Mouse (Mus musculus): Measurements from ENCODE around the gene Mcidas. TPM values are rescaled to one million over a fixed set of nuclear protein-coding genes. Genes with fewer than 3 reads are reported as not detected.

Mcidas gene
- polyA plus RNA-seq, 1 experiment from 2014 or later, result not detected

DNA sequence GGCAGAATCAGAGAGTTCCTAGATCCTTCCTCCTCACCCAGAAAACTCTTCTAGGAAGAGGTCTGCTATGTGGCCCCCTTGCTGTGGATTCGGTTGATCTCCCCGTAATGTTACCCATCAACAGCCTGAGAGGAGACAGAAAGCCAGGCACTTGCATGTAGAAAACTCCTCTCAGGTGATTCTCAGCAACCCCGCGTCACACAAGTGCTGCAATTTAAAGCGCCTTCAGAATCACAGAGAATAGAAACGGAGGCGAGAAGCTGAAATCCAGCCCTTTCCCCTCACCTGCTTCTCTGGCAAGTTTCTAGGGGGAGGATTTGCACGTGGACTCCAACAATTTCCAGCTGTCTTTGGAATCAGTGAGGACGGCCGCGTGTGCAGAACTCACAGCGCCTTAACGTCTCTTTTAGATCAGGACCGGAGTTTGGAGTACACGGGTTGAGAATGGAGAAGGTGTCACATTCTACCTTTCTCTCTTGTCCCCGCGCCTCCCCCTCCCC is 7.1 kb upstream of the Mcidas start:
- Histone ChIP-seq H3K4me1 (ENCODE audit: control insufficient read depth, insufficient read depth, low read length) (peaks cover 30% of the 10 kb centered on the region), H3K4me2 (replicated peaks; ENCODE audit: low read depth, low read length) (peak overlapping the region; percentile 96; the same call in 1 of the 2 replicates), H3K4me3 (ENCODE audit: low read length) (peak overlapping the region; percentile 53), H3K36me3 (ENCODE audit: control insufficient read depth, insufficient read depth, low read length) (no peaks in the 10 kb centered on the region), H3K9me3 (ENCODE audit: control insufficient read depth, low read length) (no peaks in the 10 kb centered on the region), H3K27ac (ENCODE audit: low read depth, low read length) (no peak overlapping the region), H3K27me3 (ENCODE audit: control insufficient read depth, insufficient read depth, low read length) (peaks cover 55% of the 10 kb centered on the region), H3K9ac (ENCODE audit: low read depth, low read length) (peak overlapping the region; percentile 4; the same call in 1 of the 2 replicates)
- no peak for ATAC-seq (ENCODE audit: low FRiP score, low TSS enrichment)
- WGBS, result under 1% methylated on average over 17 of the region's 17 CpGs

GRCm38 (mm10) chr13:112987532-112987943 is 6.1 kb upstream of the Mcidas start, which contains the start of gene Ccno:
Gene Ccno, plus strand, starts transcription at chr13:112987802.
- Histone ChIP-seq H3K27ac (ENCODE audit: low read depth, low read length) (no peak within 1 kb of the TSS), H3K4me3 (ENCODE audit: low read length) (peak within 1 kb of the TSS; percentile 53), H3K4me1 (ENCODE audit: control insufficient read depth, insufficient read depth, low read length) (peaks cover 30% of the 10 kb centered on the region), H3K9me3 (ENCODE audit: control insufficient read depth, low read length) (no peaks in the 10 kb centered on the region), H3K4me2 (replicated peaks; ENCODE audit: low read depth, low read length) (peak within 1 kb of the TSS; percentile 96), H3K27me3 (ENCODE audit: control insufficient read depth, insufficient read depth, low read length) (peaks cover 61% of the 10 kb centered on the region), H3K36me3 (ENCODE audit: control insufficient read depth, insufficient read depth, low read length) (no peaks in the 10 kb centered on the region), H3K9ac (ENCODE audit: low read depth, low read length) (peak within 1 kb of the TSS; percentile 51)
- peak; percentile 96 for ATAC-seq (ENCODE audit: low FRiP score, low TSS enrichment)
- under 1% methylated on average over 45 of the region's 47 CpGs for WGBS

- Histone ChIP-seq H3K27ac (ENCODE audit: low read depth, low read length) (no peak overlapping the region), H3K27me3 (ENCODE audit: control insufficient read depth, insufficient read depth, low read length) (peaks cover 64% of the 10 kb centered on the region), H3K9ac (ENCODE audit: low read depth, low read length) (peak overlapping the region; percentile 51), H3K36me3 (ENCODE audit: control insufficient read depth, insufficient read depth, low read length) (no peaks in the 10 kb centered on the region), H3K9me3 (ENCODE audit: control insufficient read depth, low read length) (no peaks in the 10 kb centered on the region), H3K4me1 (ENCODE audit: control insufficient read depth, insufficient read depth, low read length) (peaks cover 30% of the 10 kb centered on the region), H3K4me3 (ENCODE audit: low read length) (peak overlapping the region; percentile 53), H3K4me2 (replicated peaks; ENCODE audit: low read depth, low read length) (peak overlapping the region; percentile 96)
- peak; percentile 29 for ATAC-seq (ENCODE audit: low FRiP score, low TSS enrichment)
- 0% methylated on average over 39 of the region's 39 CpGs for WGBS
These were observed 5.7 kb upstream of the Mcidas start for GRCm38 (mm10) chr13:112987991-112988390.

GRCm38 (mm10) chr13:112988866-112989265 is 4.8 kb upstream of the Mcidas start:
- Histone ChIP-seq H3K36me3 (ENCODE audit: control insufficient read depth, insufficient read depth, low read length) (no peaks in the 10 kb centered on the region), H3K27ac (ENCODE audit: low read depth, low read length) (no peak overlapping the region), H3K4me1 (ENCODE audit: control insufficient read depth, insufficient read depth, low read length) (peaks cover 37% of the 10 kb centered on the region), H3K9ac (ENCODE audit: low read depth, low read length) (no peak overlapping the region), H3K27me3 (ENCODE audit: control insufficient read depth, insufficient read depth, low read length) (peaks cover 72% of the 10 kb centered on the region), H3K4me2 (replicated peaks; ENCODE audit: low read depth, low read length) (peak overlapping the region; percentile 96), H3K4me3 (ENCODE audit: low read length) (peak overlapping the region; percentile 53), H3K9me3 (ENCODE audit: control insufficient read depth, low read length) (no peaks in the 10 kb centered on the region)
- no peak for ATAC-seq (ENCODE audit: low FRiP score, low TSS enrichment)
- WGBS, result 1% methylated on average over 19 of the region's 19 CpGs

GRCm38 (mm10) chr13:112989541-112989940 is 4.1 kb upstream of the Mcidas start:
- Histone ChIP-seq H3K9ac (ENCODE audit: low read depth, low read length) (no peak overlapping the region), H3K27me3 (ENCODE audit: control insufficient read depth, insufficient read depth, low read length) (peaks cover 79% of the 10 kb centered on the region), H3K9me3 (ENCODE audit: control insufficient read depth, low read length) (no peaks in the 10 kb centered on the region), H3K27ac (ENCODE audit: low read depth, low read length) (no peak overlapping the region), H3K4me2 (replicated peaks; ENCODE audit: low read depth, low read length) (peak overlapping the region; percentile 96), H3K4me1 (ENCODE audit: control insufficient read depth, insufficient read depth, low read length) (peaks cover 39% of the 10 kb centered on the region), H3K36me3 (ENCODE audit: control insufficient read depth, insufficient read depth, low read length) (no peaks in the 10 kb centered on the region), H3K4me3 (ENCODE audit: low read length) (peak overlapping the region; percentile 17)
- WGBS, result 2% methylated on average over 23 of the region's 23 CpGs
- ATAC-seq (ENCODE audit: low FRiP score, low TSS enrichment), result no peak

DNA sequence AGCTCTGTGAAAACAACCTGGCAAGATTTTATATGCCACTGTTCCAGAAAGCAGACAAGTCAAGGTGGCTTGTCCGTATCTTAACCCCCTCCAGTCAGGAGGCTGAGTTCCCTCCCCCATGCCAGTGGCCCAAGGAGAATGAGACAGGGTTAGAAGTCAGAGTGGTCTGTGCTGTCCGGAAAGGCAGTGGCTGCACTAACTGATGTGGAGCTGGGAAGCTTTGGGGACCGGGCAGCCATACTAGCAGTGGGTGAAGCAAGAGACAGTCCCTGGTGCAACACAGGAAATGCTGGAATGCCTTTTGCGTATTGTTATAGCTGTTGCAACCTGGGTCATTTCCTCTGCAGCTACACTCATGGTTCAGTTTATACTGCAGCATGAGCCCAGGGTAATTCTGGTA is 3.3 kb upstream of the Mcidas start:
- Histone ChIP-seq H3K4me2 (replicated peaks; ENCODE audit: low read depth, low read length) (no peak overlapping the region), H3K27ac (ENCODE audit: low read depth, low read length) (no peak overlapping the region), H3K27me3 (ENCODE audit: control insufficient read depth, insufficient read depth, low read length) (peaks cover 87% of the 10 kb centered on the region), H3K4me1 (ENCODE audit: control insufficient read depth, insufficient read depth, low read length) (peaks cover 39% of the 10 kb centered on the region), H3K9me3 (ENCODE audit: control insufficient read depth, low read length) (no peaks in the 10 kb centered on the region), H3K36me3 (ENCODE audit: control insufficient read depth, insufficient read depth, low read length) (no peaks in the 10 kb centered on the region), H3K4me3 (ENCODE audit: low read length) (no peak overlapping the region), H3K9ac (ENCODE audit: low read depth, low read length) (no peak overlapping the region)
- no peak for ATAC-seq (ENCODE audit: low FRiP score, low TSS enrichment)
- WGBS, result 9% methylated on average over 4 of the region's 4 CpGs

GRCm38 (mm10) chr13:112994191-112994590 is 546 bp downstream of the Mcidas start:
- Histone ChIP-seq H3K27ac (ENCODE audit: low read depth, low read length) (no peak overlapping the region), H3K4me1 (ENCODE audit: control insufficient read depth, insufficient read depth, low read length) (peaks cover 20% of the 10 kb centered on the region), H3K4me2 (replicated peaks; ENCODE audit: low read depth, low read length) (peak overlapping the region; percentile 78), H3K9me3 (ENCODE audit: control insufficient read depth, low read length) (no peaks in the 10 kb centered on the region), H3K4me3 (ENCODE audit: low read length) (peak overlapping the region; percentile 40), H3K9ac (ENCODE audit: low read depth, low read length) (no peak overlapping the region; the same call in 1 of the 2 replicates), H3K27me3 (ENCODE audit: control insufficient read depth, insufficient read depth, low read length) (peaks cover 90% of the 10 kb centered on the region), H3K36me3 (ENCODE audit: control insufficient read depth, insufficient read depth, low read length) (no peaks in the 10 kb centered on the region)
- WGBS, result 1% methylated on average over 24 of the region's 25 CpGs
- peak; percentile 32 for ATAC-seq (ENCODE audit: low FRiP score, low TSS enrichment)

GRCm38 (mm10) chr13:112996407-112996806 is 2.8 kb downstream of the Mcidas start:
- Histone ChIP-seq H3K4me3 (ENCODE audit: low read length) (no peak overlapping the region), H3K36me3 (ENCODE audit: control insufficient read depth, insufficient read depth, low read length) (no peaks in the 10 kb centered on the region), H3K9me3 (ENCODE audit: control insufficient read depth, low read length) (no peaks in the 10 kb centered on the region), H3K27ac (ENCODE audit: low read depth, low read length) (no peak overlapping the region), H3K9ac (ENCODE audit: low read depth, low read length) (no peak overlapping the region), H3K4me2 (replicated peaks; ENCODE audit: low read depth, low read length) (no peak overlapping the region), H3K27me3 (ENCODE audit: control insufficient read depth, insufficient read depth, low read length) (peaks cover 79% of the 10 kb centered on the region), H3K4me1 (ENCODE audit: control insufficient read depth, insufficient read depth, low read length) (peaks cover 15% of the 10 kb centered on the region)
- WGBS, result 44% methylated on average over 4 of the region's 4 CpGs
- ATAC-seq (ENCODE audit: low FRiP score, low TSS enrichment), result no peak

DNA sequence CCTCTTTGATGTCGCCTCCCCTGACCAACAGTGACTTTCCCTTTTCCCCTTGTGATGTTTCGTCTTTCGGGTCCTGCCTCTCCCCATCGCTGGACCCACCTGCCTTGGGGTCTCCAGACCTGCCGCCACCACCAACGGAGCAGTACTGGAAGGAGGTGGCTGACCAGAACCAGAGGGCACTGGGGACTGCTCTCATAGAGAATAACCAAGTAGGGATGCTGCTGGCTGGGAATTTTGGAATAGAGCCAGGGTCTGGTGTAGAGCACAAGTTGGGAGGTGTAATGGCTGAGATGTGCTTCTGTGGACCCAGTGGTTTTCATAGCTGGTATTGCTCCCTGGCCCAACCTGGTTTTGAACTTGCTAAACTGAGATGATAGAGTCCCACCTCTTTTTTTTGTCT is 3.7 kb downstream of the Mcidas start:
- H3K27ac ChIP-seq (ENCODE audit: low read depth, low read length), result no peak overlapping the region
- no peak for ATAC-seq (ENCODE audit: low FRiP score, low TSS enrichment)
- no peak overlapping the region for H3K9ac ChIP-seq (ENCODE audit: low read depth, low read length)
- peaks cover 74% of the 10 kb centered on the region for H3K27me3 ChIP-seq (ENCODE audit: control insufficient read depth, insufficient read depth, low read length)
- no peak overlapping the region for H3K4me2 ChIP-seq (replicated peaks; ENCODE audit: low read depth, low read length)
- H3K9me3 ChIP-seq (ENCODE audit: control insufficient read depth, low read length), result no peaks in the 10 kb centered on the region
- H3K4me1 ChIP-seq (ENCODE audit: control insufficient read depth, insufficient read depth, low read length), result peaks cover 15% of the 10 kb centered on the region
- H3K36me3 ChIP-seq (ENCODE audit: control insufficient read depth, insufficient read depth, low read length), result no peaks in the 10 kb centered on the region
- H3K4me3 ChIP-seq (ENCODE audit: low read length), result no peak overlapping the region
- 65% methylated on average over 6 of the region's 6 CpGs for WGBS
